Mouse (Mus musculus) CD4-positive, CD25-positive, alpha-beta regulatory T cell, adult 9 weeks (primary cell): ENCODE measurements around the gene Skint4. TPM values are rescaled to one million over a fixed set of nuclear protein-coding genes. Genes with fewer than 3 reads are reported as not detected.

Experiments used
- polyA plus RNA-seq: library from polyadenylated mRNA; unstranded; fragments of 100-300 nt; shearing (Covaris generic); gene quantifications from one replicate; pipeline ENCODE4 v1.2.1, GENCODE M21; 2017

Gene Skint4
- not detected for polyA plus RNA-seq

DNA sequence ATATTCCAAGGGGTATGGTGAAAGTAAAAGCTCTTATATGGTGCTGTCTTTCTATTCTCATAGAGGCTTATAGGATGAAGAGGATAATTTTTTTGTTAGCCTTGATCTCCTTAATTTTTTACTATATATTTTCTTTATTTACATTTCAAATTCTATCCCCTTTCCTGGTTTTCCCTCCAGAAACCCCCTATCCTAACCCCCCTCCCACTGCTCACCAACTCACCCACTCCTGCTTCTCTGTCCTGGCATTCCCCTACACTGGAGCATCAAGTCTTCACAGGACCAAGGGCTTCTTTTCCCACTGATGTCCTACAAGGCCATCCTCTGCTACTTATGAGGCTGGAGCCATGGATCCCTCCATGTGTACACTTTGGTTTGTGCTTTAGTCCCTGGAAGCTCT, at the start of gene Skint4:
Gene Skint4, plus strand, starts transcription at position 301 of the 400 bp plus-strand sequence.

Other genes with a start within 250 kb of the Skint4 start
- gene Slc5a9, start 169.1 kb upstream of the Skint4 start, polyA plus RNA-seq: 0.46 TPM
- gene Skint8, start 152.6 kb upstream of the Skint4 start, polyA plus RNA-seq: not detected
- not detected for gene Skint7, start 99.1 kb upstream of the Skint4 start, polyA plus RNA-seq
- gene Skint1, start 65.7 kb upstream of the Skint4 start, polyA plus RNA-seq: not detected
- not detected for gene Skint3, start 160.2 kb downstream of the Skint4 start, polyA plus RNA-seq